Mouse (Mus musculus) hindbrain, embryonic 15.5 days (tissue): ENCODE data around the gene Syngr1. TPM values are rescaled to one million over a fixed set of nuclear protein-coding genes. Genes with fewer than 3 reads are reported as not detected.

Source experiments
- ATAC-seq: fragments of 200-750 bp; cut with Nextera tagmentation; 2 replicates; pipeline ENCODE4 v1.8.0; 2017; ENCODE audit warnings: low read depth, moderate number of reproducible peaks, moderate TSS enrichment; ENCODE audit not compliant: low FRiP score
- H3K27ac ChIP-seq: fragments of 300-500 bp; sonication (generic); replicated peaks from 2 replicates; pipeline ENCODE4 v1.5.1; 2015; ENCODE audit warnings: mild to moderate bottlenecking, inconsistent platforms
- H3K27me3 ChIP-seq: fragments of 300-500 bp; sonication (generic); 2 replicates; pipeline ENCODE4 v1.6.1; 2015; ENCODE audit warnings: control low read depth, inconsistent platforms
- H3K36me3 ChIP-seq: fragments of 300-500 bp; sonication (generic); 2 replicates; pipeline ENCODE4 v1.6.1; 2015; ENCODE audit warnings: control low read depth, inconsistent platforms
- H3K4me1 ChIP-seq: fragments of 300-500 bp; sonication (generic); replicated peaks from 2 replicates; pipeline ENCODE4 v1.6.1; 2015; ENCODE audit warnings: control low read depth, inconsistent platforms
- H3K4me2 ChIP-seq: fragments of 300-500 bp; sonication (generic); 2 replicates; pipeline ENCODE4 v1.6.1; 2015; ENCODE audit warnings: moderate library complexity, mild to moderate bottlenecking, inconsistent platforms
- H3K4me3 ChIP-seq: fragments of 300-500 bp; sonication (generic); 2 replicates; pipeline ENCODE4 v1.5.1; 2015; ENCODE audit warnings: mild to moderate bottlenecking, inconsistent platforms
- H3K9ac ChIP-seq: fragments of 300-500 bp; sonication (generic); 2 replicates; pipeline ENCODE4 v1.6.1; 2015; ENCODE audit warnings: inconsistent platforms
- H3K9me3 ChIP-seq: fragments of 300-500 bp; sonication (generic); 2 replicates; pipeline ENCODE4 v1.6.1; 2016; ENCODE audit warnings: control low read depth, inconsistent platforms
- WGBS: fragments of 180-500 bp; shearing (Covaris S2); methylation state at CpG from one replicate; pipeline ENCODE4 v1.1.7; 2015; 5-methylcytosine and 5-hydroxymethylcytosine counted together
- polyA plus RNA-seq: library from polyadenylated mRNA; unstranded; fragments of >200 nt; fragmentation: Nextera tagmentation; extraction: Ambion mirVana; gene quantifications from 2 replicates; pipeline ENCODE4 v1.2.1, GENCODE M21; 2015

The Syngr1 gene
- polyA plus RNA-seq, 1 experiment from 2014 or later = 64.3 TPM

DNA sequence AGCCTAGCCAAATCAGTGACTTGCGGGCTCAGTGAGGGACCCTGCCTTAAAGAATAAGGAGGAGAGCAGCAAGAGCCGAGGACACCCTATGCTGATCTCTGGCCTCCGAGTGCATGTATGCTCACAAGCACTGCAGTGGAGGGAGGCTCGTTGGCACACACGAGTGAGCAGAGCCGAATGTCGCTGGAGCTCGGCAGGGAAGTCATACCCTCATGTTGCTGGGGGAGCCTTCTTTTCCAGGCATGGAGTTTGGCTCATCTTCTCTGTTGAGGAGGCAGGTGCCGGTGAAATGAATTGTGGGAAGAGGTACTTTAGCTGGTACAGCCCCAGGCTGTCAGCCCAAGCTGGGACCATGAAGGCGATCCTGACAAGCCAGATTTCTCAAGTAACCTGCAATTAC is 5.3 kb downstream of the Syngr1 start:
- WGBS = 68% methylated on average over 10 of the region's 10 CpGs
- no peak overlapping the region for H3K9ac ChIP-seq
- no peaks in the 10 kb centered on the region for H3K9me3 ChIP-seq
- no peaks in the 10 kb centered on the region for H3K27me3 ChIP-seq
- no peak overlapping the region for H3K27ac ChIP-seq
- no peak overlapping the region for H3K4me2 ChIP-seq
- H3K4me1 ChIP-seq = peaks cover 49% of the 10 kb centered on the region
- no peaks in the 10 kb centered on the region for H3K36me3 ChIP-seq
- H3K4me3 ChIP-seq = no peak overlapping the region
- no peak for ATAC-seq

DNA sequence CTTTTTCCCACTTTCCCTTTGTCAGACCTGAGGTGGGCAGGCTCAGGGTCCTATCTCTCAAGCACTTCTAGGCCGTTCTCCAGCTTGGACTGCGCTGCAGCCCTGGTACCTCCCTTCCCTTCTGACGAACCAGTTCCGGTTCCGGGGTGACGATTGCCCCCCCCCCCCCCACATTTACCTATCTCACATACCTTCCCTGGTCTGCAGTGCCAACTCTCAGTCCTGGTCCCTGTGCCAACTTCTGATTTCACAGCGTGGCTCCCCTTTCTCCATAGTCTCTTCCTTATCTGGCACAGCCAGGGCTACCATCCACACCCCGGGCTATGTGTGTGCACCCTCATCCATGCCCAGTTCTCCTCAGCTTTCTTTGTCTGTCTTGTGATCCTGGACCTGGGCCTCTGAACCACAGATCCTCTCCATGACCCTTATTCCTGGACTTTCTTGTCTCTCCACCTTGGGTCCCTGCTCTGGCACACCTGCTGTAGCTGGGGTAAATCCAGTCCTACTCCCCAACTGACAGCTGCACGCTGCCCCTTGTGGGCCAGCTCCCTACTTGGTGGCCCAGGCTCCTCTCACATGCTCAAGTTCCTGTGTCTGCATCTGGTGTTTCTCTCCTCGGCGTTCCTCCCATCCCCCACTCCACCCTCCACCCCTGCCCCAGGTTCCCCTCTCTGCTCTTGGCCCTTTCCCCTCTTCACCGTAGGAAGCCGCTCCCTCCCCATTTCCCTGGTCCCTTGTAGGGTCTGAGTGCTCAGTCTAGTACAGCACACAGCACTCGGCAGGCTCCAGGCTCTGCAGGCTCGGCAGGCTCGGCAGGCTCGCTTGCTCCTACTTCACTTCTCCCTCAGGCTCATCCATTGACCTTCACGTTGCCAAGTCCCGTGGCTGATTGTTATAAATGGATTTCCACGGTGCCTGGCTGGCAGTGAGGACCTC is 6.1 kb downstream of the Syngr1 start:
- 25% methylated on average over 18 of the region's 20 CpGs for WGBS
- H3K27ac ChIP-seq = peak overlapping the region; percentile 49
- H3K36me3 ChIP-seq = no peaks in the 10 kb centered on the region
- H3K4me1 ChIP-seq = peaks cover 46% of the 10 kb centered on the region
- no peaks in the 10 kb centered on the region for H3K27me3 ChIP-seq
- no peaks in the 10 kb centered on the region for H3K9me3 ChIP-seq
- no peak for ATAC-seq
- no peak overlapping the region for H3K4me3 ChIP-seq
- peak overlapping the region; percentile 30 for H3K9ac ChIP-seq
- peak overlapping the region; percentile 15; the same call in 1 of the 2 replicates for H3K4me2 ChIP-seq

GRCm38 (mm10) chr15:80097999-80098461 is 6.9 kb downstream of the Syngr1 start:
- Histone ChIP-seq H3K27ac (peak overlapping the region; percentile 49; the same call in 1 of the 2 replicates), H3K27me3 (no peaks in the 10 kb centered on the region), H3K36me3 (no peaks in the 10 kb centered on the region), H3K4me1 (peaks cover 38% of the 10 kb centered on the region), H3K4me2 (peak overlapping the region; percentile 15; the same call in 1 of the 2 replicates), H3K9me3 (no peaks in the 10 kb centered on the region), H3K9ac (no peak overlapping the region), H3K4me3 (no peak overlapping the region)
- 47% methylated on average over 8 of the region's 8 CpGs for WGBS
- no peak for ATAC-seq

DNA sequence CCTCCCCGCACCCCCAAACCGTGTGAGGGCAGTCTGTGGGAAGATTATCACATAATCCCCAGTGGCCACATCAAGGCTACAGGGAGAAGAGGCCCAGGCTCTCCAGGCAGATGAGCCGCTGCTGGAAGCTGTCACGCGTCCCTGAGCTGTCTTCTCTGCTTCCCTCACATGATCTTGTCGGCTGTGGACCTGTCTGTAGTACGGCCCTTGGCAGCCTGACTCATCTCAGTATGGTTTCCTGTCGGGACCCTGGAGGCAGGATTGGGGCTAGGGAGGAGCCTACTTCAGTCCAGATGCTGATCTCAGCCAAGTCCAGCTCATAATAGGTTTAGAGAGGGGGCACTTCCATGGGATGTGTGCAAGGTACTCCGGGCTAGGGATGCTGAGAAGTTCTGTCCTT is 7.7 kb downstream of the Syngr1 start:
- ATAC-seq = no peak
- no peaks in the 10 kb centered on the region for H3K27me3 ChIP-seq
- WGBS = 57% methylated on average over 9 of the region's 9 CpGs
- H3K4me3 ChIP-seq = no peak overlapping the region
- H3K4me1 ChIP-seq = peaks cover 31% of the 10 kb centered on the region
- no peak overlapping the region; the same call in 1 of the 2 replicates for H3K27ac ChIP-seq
- no peak overlapping the region for H3K9ac ChIP-seq
- no peaks in the 10 kb centered on the region for H3K9me3 ChIP-seq
- no peaks in the 10 kb centered on the region for H3K36me3 ChIP-seq
- no peak overlapping the region for H3K4me2 ChIP-seq

GRCm38 (mm10) chr15:80099477-80099876 is 8.3 kb downstream of the Syngr1 start:
- no peaks in the 10 kb centered on the region for H3K9me3 ChIP-seq
- H3K27ac ChIP-seq = no peak overlapping the region
- ATAC-seq = no peak
- WGBS = 73% methylated on average over 3 of the region's 3 CpGs
- H3K4me3 ChIP-seq = no peak overlapping the region
- H3K4me1 ChIP-seq = peaks cover 27% of the 10 kb centered on the region
- H3K9ac ChIP-seq = no peak overlapping the region
- no peaks in the 10 kb centered on the region for H3K27me3 ChIP-seq
- H3K36me3 ChIP-seq = no peaks in the 10 kb centered on the region
- H3K4me2 ChIP-seq = no peak overlapping the region

- ATAC-seq = no peak
- WGBS = 72% methylated on average over 3 of the region's 3 CpGs
- Histone ChIP-seq H3K27me3 (no peaks in the 10 kb centered on the region), H3K4me1 (peaks cover 27% of the 10 kb centered on the region), H3K4me3 (no peak overlapping the region), H3K27ac (no peak overlapping the region), H3K9me3 (no peaks in the 10 kb centered on the region), H3K36me3 (no peaks in the 10 kb centered on the region), H3K4me2 (no peak overlapping the region), H3K9ac (no peak overlapping the region)
These were observed 9.1 kb downstream of the Syngr1 start for GRCm38 (mm10) chr15:80100196-80100595.

DNA sequence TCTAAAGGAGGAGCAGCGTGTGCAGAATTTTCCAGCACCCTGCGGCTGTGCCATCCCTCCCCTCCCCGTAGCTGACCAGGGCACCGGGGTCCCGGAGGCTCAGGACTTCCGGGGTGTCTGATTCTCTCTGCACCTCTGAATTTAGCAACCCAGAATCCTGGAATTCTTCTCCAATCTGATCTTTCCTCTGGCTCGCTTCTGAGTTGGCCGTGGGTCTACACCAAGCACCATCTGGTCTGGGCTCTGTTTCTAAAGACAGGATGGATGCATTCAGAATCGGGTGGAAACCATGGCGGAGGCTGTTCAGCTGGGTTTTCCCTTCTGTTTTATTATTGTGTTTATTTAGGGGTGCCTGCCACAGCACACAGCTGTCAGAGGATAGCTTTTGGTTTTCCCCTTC is 9.7 kb downstream of the Syngr1 start:
- Histone ChIP-seq H3K4me2 (no peak overlapping the region), H3K9ac (no peak overlapping the region), H3K27me3 (no peaks in the 10 kb centered on the region), H3K4me1 (peaks cover 27% of the 10 kb centered on the region), H3K27ac (0 out of 2 replicates have a peak overlapping the region, but pooled peaks have one; percentile 50), H3K9me3 (no peaks in the 10 kb centered on the region), H3K36me3 (no peaks in the 10 kb centered on the region), H3K4me3 (no peak overlapping the region)
- ATAC-seq = no peak
- WGBS = 79% methylated on average over 10 of the region's 10 CpGs

GRCm38 (mm10) chr15:80101503-80101902 is 10.4 kb downstream of the Syngr1 start:
- Histone ChIP-seq H3K9me3 (no peaks in the 10 kb centered on the region), H3K4me2 (no peak overlapping the region), H3K27me3 (no peaks in the 10 kb centered on the region), H3K9ac (no peak overlapping the region), H3K4me1 (peaks cover 27% of the 10 kb centered on the region), H3K4me3 (no peak overlapping the region), H3K36me3 (no peaks in the 10 kb centered on the region), H3K27ac (0 out of 2 replicates have a peak overlapping the region, but pooled peaks have one; percentile 50)
- ATAC-seq = no peak
- 76% methylated on average over 6 of the region's 6 CpGs for WGBS

- 87% methylated on average over 6 of the region's 6 CpGs for WGBS
- no peak for ATAC-seq
- Histone ChIP-seq H3K4me1 (peaks cover 17% of the 10 kb centered on the region), H3K36me3 (no peaks in the 10 kb centered on the region), H3K4me3 (no peak overlapping the region), H3K27ac (no peak overlapping the region), H3K9ac (no peak overlapping the region), H3K9me3 (no peaks in the 10 kb centered on the region), H3K27me3 (no peaks in the 10 kb centered on the region), H3K4me2 (no peak overlapping the region)
These were observed 11.4 kb downstream of the Syngr1 start for GRCm38 (mm10) chr15:80102495-80102894.

- Histone ChIP-seq H3K27me3 (no peaks in the 10 kb centered on the region), H3K9me3 (no peaks in the 10 kb centered on the region), H3K9ac (no peak overlapping the region), H3K27ac (no peak overlapping the region), H3K4me2 (no peak overlapping the region), H3K36me3 (0 out of 2 replicates have a peak, but pooled peaks cover 4% of the 10 kb centered on the region), H3K4me3 (no peak overlapping the region), H3K4me1 (no peaks in the 10 kb centered on the region)
- WGBS = 73% methylated on average over 12 of the region's 12 CpGs
- ATAC-seq = no peak
These were observed 14.6 kb downstream of the Syngr1 start for GRCm38 (mm10) chr15:80105490-80106410.

GRCm38 (mm10) chr15:80107143-80107542 is 16.0 kb downstream of the Syngr1 start:
- Histone ChIP-seq H3K27ac (no peak overlapping the region), H3K9me3 (no peaks in the 10 kb centered on the region), H3K4me2 (no peak overlapping the region), H3K4me1 (no peaks in the 10 kb centered on the region), H3K27me3 (no peaks in the 10 kb centered on the region), H3K9ac (no peak overlapping the region), H3K36me3 (peaks cover 16% of the 10 kb centered on the region), H3K4me3 (no peak overlapping the region)
- no peak for ATAC-seq
- 93% methylated on average over 8 of the region's 8 CpGs for WGBS

GRCm38 (mm10) chr15:80107575-80107974 is 16.4 kb downstream of the Syngr1 start:
- H3K4me2 ChIP-seq = no peak overlapping the region
- no peaks in the 10 kb centered on the region for H3K27me3 ChIP-seq
- no peaks in the 10 kb centered on the region for H3K4me1 ChIP-seq
- no peak for ATAC-seq
- H3K9ac ChIP-seq = no peak overlapping the region
- no peak overlapping the region for H3K4me3 ChIP-seq
- no peak overlapping the region for H3K27ac ChIP-seq
- peaks cover 20% of the 10 kb centered on the region for H3K36me3 ChIP-seq
- WGBS = 91% methylated on average over 3 of the region's 3 CpGs
- no peaks in the 10 kb centered on the region for H3K9me3 ChIP-seq
